ENCODE assay signal across 9 mouse cellular contexts in the genomic region with DNA sequence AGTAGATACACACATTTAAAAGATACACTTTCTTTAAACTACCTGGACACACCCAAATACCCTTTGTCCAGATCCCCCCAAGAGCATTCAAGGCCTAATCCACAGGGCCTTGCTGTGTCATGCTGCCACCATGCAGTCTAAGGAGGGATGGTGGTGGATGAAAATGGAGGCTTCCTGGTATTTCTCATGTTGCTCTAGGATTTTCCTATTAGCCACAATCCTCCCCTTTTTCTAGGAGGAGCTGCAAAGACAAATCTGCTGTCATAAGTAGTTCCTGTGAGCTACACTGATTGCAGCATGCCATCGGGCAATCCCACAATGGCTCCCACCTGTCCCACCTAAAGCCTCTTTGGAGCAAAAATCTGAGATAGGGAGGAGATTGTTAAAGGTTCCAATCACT. TPM values are rescaled to one million over a fixed set of nuclear protein-coding genes. Genes with fewer than 3 reads are reported as not detected.
A peak's percentile ranks its signal among the peaks of the same experiment; 100 is the strongest.
DNase-seq lines count a peak whose midpoint lies in the region; ATAC-seq and TF ChIP-seq lines count a peak whose summit lies in the region.
"Had no signal": no experiment of that assay in that cellular context is flagged by ENCODE, and none has a peak within 500 bp of the region (broad histone marks: within the 10 kb centered on the region; RNA-seq: fewer than 3 reads in every experiment).

No protein-coding gene starts in this region.

- peak overlapping the region; percentile 70 for H3K4me2 ChIP-seq in heart, embryonic 15.5 days
- peak overlapping the region; percentile 70 for H3K4me2 ChIP-seq in hindbrain, embryonic 14.5 days (replicated peaks)
- peak overlapping the region; percentile 89 for H3K4me2 ChIP-seq in midbrain, embryonic 16.5 days (ENCODE audit: low read length)
- no peak overlapping the region for H3K4me2 ChIP-seq in lung, postnatal 0 days (replicated peaks; ENCODE audit: low read depth, low read length)

- peaks cover 10% of the 10 kb centered on the region; the same call in 1 of the 2 replicates for H3K36me3 ChIP-seq in heart, embryonic 15.5 days
- peaks cover 48% of the 10 kb centered on the region for H3K36me3 ChIP-seq in hindbrain, embryonic 14.5 days (replicated peaks; ENCODE audit: control insufficient read depth, insufficient read depth)
- peaks cover 12% of the 10 kb centered on the region for H3K36me3 ChIP-seq in midbrain, embryonic 16.5 days (ENCODE audit: control insufficient read depth, insufficient read depth, low read length)
- H3K36me3 ChIP-seq in lung, postnatal 0 days (ENCODE audit: insufficient read depth, low read length) = no peaks in the 10 kb centered on the region; the same call in 1 of the 2 replicates

- H3K4me1 ChIP-seq in heart, embryonic 15.5 days (replicated peaks) = peaks cover 48% of the 10 kb centered on the region
- H3K4me1 ChIP-seq in hindbrain, embryonic 14.5 days (replicated peaks; ENCODE audit: control insufficient read depth, insufficient read depth, low read length) = peaks cover 51% of the 10 kb centered on the region
- H3K4me1 ChIP-seq in midbrain, embryonic 16.5 days (ENCODE audit: control insufficient read depth, insufficient read depth, low read length) = peaks cover 42% of the 10 kb centered on the region
- H3K4me1 ChIP-seq in lung, postnatal 0 days (ENCODE audit: insufficient read depth, low read depth, low read length) = peaks cover 13% of the 10 kb centered on the region

- peak overlapping the region; percentile 93 for H3K4me3 ChIP-seq in heart, embryonic 15.5 days
- peak overlapping the region; percentile 67 for H3K4me3 ChIP-seq in hindbrain, embryonic 14.5 days (replicated peaks; ENCODE audit: low read length)
- peak overlapping the region; percentile 84 for H3K4me3 ChIP-seq in midbrain, embryonic 16.5 days (ENCODE audit: low read depth, low read length)
- no peak overlapping the region for H3K4me3 ChIP-seq in lung, postnatal 0 days (ENCODE audit: low read depth, low read length)

- H3K9me3 ChIP-seq in heart, embryonic 15.5 days (replicated peaks) = no peaks in the 10 kb centered on the region
- no peaks in the 10 kb centered on the region for H3K9me3 ChIP-seq in hindbrain, embryonic 14.5 days (ENCODE audit: control insufficient read depth, low read length)
- H3K9me3 ChIP-seq in midbrain, embryonic 16.5 days (replicated peaks; ENCODE audit: control insufficient read depth, low read length, poor library complexity, severe bottlenecking) = no peaks in the 10 kb centered on the region
- no peaks in the 10 kb centered on the region for H3K9me3 ChIP-seq in lung, postnatal 0 days (ENCODE audit: low read length)

- TF ChIP-seq EP300 in lung, postnatal 0 days (IDR thresholded peaks at IDR 0.05) = no peak

- intact Hi-C loops in heart, postnatal 25 days (cut with DNase I) = no loop called here

- WGBS in heart, embryonic 15.5 days = 23% methylated on average over 1 of the region's 1 CpGs
- 4% methylated on average over 1 of the region's 1 CpGs for WGBS in hindbrain, embryonic 14.5 days
- WGBS in midbrain, embryonic 16.5 days = 7% methylated on average over 1 of the region's 1 CpGs
- WGBS in lung, postnatal 0 days = 5% methylated on average over 1 of the region's 1 CpGs

- ATAC-seq in heart, embryonic 15.5 days (replicated peaks; ENCODE audit: insufficient number of reproducible peaks, insufficient read depth, low FRiP score, low read depth) = no peak
- no peak for ATAC-seq in hindbrain, embryonic 14.5 days (ENCODE audit: low FRiP score)
- ATAC-seq in midbrain, embryonic 16.5 days = no peak
- ATAC-seq in inflammation-experienced regulatory T-cells, adult 6 months = no peak
- ATAC-seq in lung, postnatal 0 days = no peak

- H3K27me3 ChIP-seq in heart, embryonic 15.5 days = no peaks in the 10 kb centered on the region
- no peaks in the 10 kb centered on the region for H3K27me3 ChIP-seq in hindbrain, embryonic 14.5 days (ENCODE audit: control insufficient read depth, insufficient read depth, low read length)
- H3K27me3 ChIP-seq in midbrain, embryonic 16.5 days (ENCODE audit: control insufficient read depth, insufficient read depth, low read depth, low read length) = no peaks in the 10 kb centered on the region
- no peaks in the 10 kb centered on the region for H3K27me3 ChIP-seq in lung, postnatal 0 days (replicated peaks; ENCODE audit: insufficient read depth, low read length)

- 0 out of 2 replicates have a peak overlapping the region, but pooled peaks have one; percentile 8 for H3K27ac ChIP-seq in heart, embryonic 15.5 days
- H3K27ac ChIP-seq in hindbrain, embryonic 14.5 days = peak overlapping the region; percentile 98
- H3K27ac ChIP-seq in midbrain, embryonic 16.5 days (ENCODE audit: low read length) = peak overlapping the region; percentile 98
- no peak overlapping the region for H3K27ac ChIP-seq in lung, postnatal 0 days (ENCODE audit: low read length)

- H3K9ac ChIP-seq in heart, embryonic 15.5 days = peak overlapping the region; percentile 98; the same call in 1 of the 2 replicates
- peak overlapping the region; percentile 86 for H3K9ac ChIP-seq in hindbrain, embryonic 14.5 days
- peak overlapping the region; percentile 90 for H3K9ac ChIP-seq in midbrain, embryonic 16.5 days (ENCODE audit: low read depth, low read length)
- H3K9ac ChIP-seq in lung, postnatal 0 days (replicated peaks; ENCODE audit: low read depth) = no peak overlapping the region

- DNase-seq in heart, postnatal 25 days (ENCODE audit: low spot score) = no peak
- peak; percentile 51 for DNase-seq in NIH3T3 (ENCODE audit: low read depth)
- peak; percentile 60 for DNase-seq in hindbrain, embryonic 14.5 days (ENCODE audit: low spot score)
- no peak for DNase-seq in lung, postnatal 0 days (ENCODE audit: low spot score)
- no peak for DNase-seq in right cerebral cortex, postnatal 36 days (ENCODE audit: low spot score in 2 of 2)

- TF ChIP-seq CTCF in lung, postnatal 0 days (IDR thresholded peaks at IDR 0.05) = no peak

RNA-seq across cellular contexts. Expression of gene Cdc42se1, which starts 1.3 kb away (rescaled TPM):
- 49.7 and 60.9 TPM in 2 replicates for polyA plus RNA-seq in heart, embryonic 15.5 days (2015; fragmentation: Nextera tagmentation; extraction: Ambion mirVana)
- total RNA-seq in heart, postnatal 25 days (2021) = 10 to 100 TPM; 19.9 to 26.0 TPM
- polyA plus RNA-seq in hindbrain, embryonic 14.5 days (2014; fragmentation: Nextera tagmentation; extraction: Ambion mirVana) = 65.0 and 70.1 TPM in 2 replicates
- polyA plus RNA-seq in midbrain, embryonic 16.5 days (2015; fragmentation: Nextera tagmentation; extraction: Ambion mirVana) = 46.6 and 50.9 TPM in 2 replicates
- polyA plus RNA-seq in inflammation-experienced regulatory T-cells, adult 6 months (2017; shearing (Covaris generic)) = 100 to 1,000 TPM; 179 to 293 (median 202) TPM
- 104 and 120 TPM in 2 replicates for polyA plus RNA-seq in lung, postnatal 0 days (2015; fragmentation: Nextera tagmentation; extraction: Ambion mirVana)

RNA-seq across cellular contexts. Expression of gene Mllt11, which starts 4.8 kb away (rescaled TPM):
- 10.6 and 12.0 TPM in 2 replicates for polyA plus RNA-seq in heart, embryonic 15.5 days (2015; fragmentation: Nextera tagmentation; extraction: Ambion mirVana)
- total RNA-seq in heart, postnatal 25 days (2021) = 1 to 10 TPM; 6.6 to 7.5 TPM
- 560 and 570 TPM in 2 replicates for polyA plus RNA-seq in hindbrain, embryonic 14.5 days (2014; fragmentation: Nextera tagmentation; extraction: Ambion mirVana)
- 336 and 438 TPM in 2 replicates for polyA plus RNA-seq in midbrain, embryonic 16.5 days (2015; fragmentation: Nextera tagmentation; extraction: Ambion mirVana)
- polyA plus RNA-seq in inflammation-experienced regulatory T-cells, adult 6 months (2017; shearing (Covaris generic)) = 10 to 100 TPM; 17.5 to 21.6 (median 18.8) TPM
- polyA plus RNA-seq in lung, postnatal 0 days (2015; fragmentation: Nextera tagmentation; extraction: Ambion mirVana) = 5.9 and 6.5 TPM in 2 replicates

RNA-seq across cellular contexts. Expression of gene Gabpb2, which starts 9.5 kb away (rescaled TPM):
- polyA plus RNA-seq in heart, embryonic 15.5 days (2015; fragmentation: Nextera tagmentation; extraction: Ambion mirVana) = 5.1 and 6.5 TPM in 2 replicates
- total RNA-seq in heart, postnatal 25 days (2021) = 10 to 100 TPM; 12.7 to 14.1 TPM
- polyA plus RNA-seq in hindbrain, embryonic 14.5 days (2014; fragmentation: Nextera tagmentation; extraction: Ambion mirVana) = 3.0 and 3.9 TPM in 2 replicates
- 2.4 and 3.0 TPM in 2 replicates for polyA plus RNA-seq in midbrain, embryonic 16.5 days (2015; fragmentation: Nextera tagmentation; extraction: Ambion mirVana)
- 10 to 100 TPM; 28.0 to 52.1 (median 31.8) TPM for polyA plus RNA-seq in inflammation-experienced regulatory T-cells, adult 6 months (2017; shearing (Covaris generic))
- polyA plus RNA-seq in lung, postnatal 0 days (2015; fragmentation: Nextera tagmentation; extraction: Ambion mirVana) = 4.3 and 4.7 TPM in 2 replicates

RNA-seq across cellular contexts. Expression of gene Gm128, which starts 14.2 kb away (rescaled TPM):
- polyA plus RNA-seq in heart, embryonic 15.5 days (2015; fragmentation: Nextera tagmentation; extraction: Ambion mirVana) = 0.38 and 0.55 TPM in 2 replicates
- not detected for total RNA-seq in heart, postnatal 25 days (2021)
- polyA plus RNA-seq in hindbrain, embryonic 14.5 days (2014; fragmentation: Nextera tagmentation; extraction: Ambion mirVana) = 0.16 TPM in 1 of 2 replicates, not detected in the other
- 0.21 and 0.24 TPM in 2 replicates for polyA plus RNA-seq in midbrain, embryonic 16.5 days (2015; fragmentation: Nextera tagmentation; extraction: Ambion mirVana)
- polyA plus RNA-seq in inflammation-experienced regulatory T-cells, adult 6 months (2017; shearing (Covaris generic)) = under 1 TPM; 0.49 to 0.94 (median 0.85) TPM
- polyA plus RNA-seq in lung, postnatal 0 days (2015; fragmentation: Nextera tagmentation; extraction: Ambion mirVana) = 1.5 and 1.6 TPM in 2 replicates

RNA-seq across cellular contexts. Expression of gene Bnipl, which starts 23.8 kb away (rescaled TPM):
- 0.06 and 0.38 TPM in 2 replicates for polyA plus RNA-seq in heart, embryonic 15.5 days (2015; fragmentation: Nextera tagmentation; extraction: Ambion mirVana)
- total RNA-seq in heart, postnatal 25 days (2021) = not detected
- polyA plus RNA-seq in hindbrain, embryonic 14.5 days (2014; fragmentation: Nextera tagmentation; extraction: Ambion mirVana) = 0.27 TPM in 1 of 2 replicates, not detected in the other
- polyA plus RNA-seq in midbrain, embryonic 16.5 days (2015; fragmentation: Nextera tagmentation; extraction: Ambion mirVana) = 0.30 TPM in 1 of 2 replicates, not detected in the other
- polyA plus RNA-seq in inflammation-experienced regulatory T-cells, adult 6 months (2017; shearing (Covaris generic)) = under 1 TPM in 1 of 3 experiments, not detected in 2; 0.52 TPM
- polyA plus RNA-seq in lung, postnatal 0 days (2015; fragmentation: Nextera tagmentation; extraction: Ambion mirVana) = 2.5 and 2.8 TPM in 2 replicates
- total RNA-seq: hematopoietic stem cell, adult 5-6 weeks had no signal

Comparison
In these comparisons a context has a peak if more than half of its experiments do, and no peak if none do; other contexts are left out.
1. DNase-seq: peak in NIH3T3 (single experiment) and hindbrain, embryonic 14.5 days (single experiment); none in heart, postnatal 25 days (single experiment), lung, postnatal 0 days (single experiment) and right cerebral cortex, postnatal 36 days (0 of 2).
2. RNA of gene Mllt11, which starts 4.8 kb away (polyA plus RNA-seq): 560 to 570 TPM in hindbrain, embryonic 14.5 days and 336 to 438 TPM in midbrain, embryonic 16.5 days; 17.5 to 21.6 TPM in inflammation-experienced regulatory T-cells, adult 6 months, 10.6 to 12.0 TPM in heart, embryonic 15.5 days and 5.9 to 6.5 TPM in lung, postnatal 0 days; every median in the first group is over 10 times any median in the second.